Mouse (Mus musculus): ENCODE measurements around the gene Pam.

The Pam gene

DNA sequence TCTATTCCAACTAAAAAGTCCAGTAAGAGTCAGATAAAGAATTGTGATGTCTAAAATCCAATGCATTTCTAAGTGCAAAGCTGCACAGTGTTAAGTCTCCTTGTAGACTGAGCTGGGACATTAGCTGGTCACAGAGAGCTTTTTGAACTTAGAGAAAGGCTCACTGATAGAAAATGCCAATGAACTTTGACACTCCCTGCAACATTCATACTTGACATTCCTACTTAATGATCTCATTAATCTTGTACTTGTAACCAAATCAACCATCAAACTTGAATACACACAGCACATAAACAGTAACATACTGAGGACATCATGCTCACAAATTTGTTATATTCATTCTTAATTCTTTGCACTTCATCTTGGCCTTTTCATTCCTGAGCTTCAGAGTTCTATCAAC, 335.6 kb downstream of the Pam start:
- no peak for DNase-seq

DNA sequence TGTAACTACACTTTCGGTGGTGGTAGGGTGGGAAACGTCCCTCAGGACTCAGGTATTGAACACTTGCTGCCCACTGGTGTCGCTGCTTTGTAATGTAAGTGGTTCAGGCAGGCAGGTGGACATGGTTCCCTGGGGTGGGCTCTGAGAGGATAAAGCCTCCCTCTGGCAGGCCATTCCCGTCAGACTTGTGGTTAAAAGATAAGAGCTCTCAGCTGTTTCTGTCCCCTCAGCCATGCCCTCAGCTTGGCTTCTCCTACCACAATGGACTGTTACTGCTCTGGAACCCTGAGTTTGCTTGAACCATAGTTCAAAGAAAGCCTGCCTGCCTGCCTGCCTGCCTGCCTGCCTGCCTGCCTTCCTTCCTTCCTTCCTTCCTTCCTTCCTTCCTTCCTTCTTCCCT, 341.1 kb downstream of the Pam start:
- no peak for DNase-seq

DNA sequence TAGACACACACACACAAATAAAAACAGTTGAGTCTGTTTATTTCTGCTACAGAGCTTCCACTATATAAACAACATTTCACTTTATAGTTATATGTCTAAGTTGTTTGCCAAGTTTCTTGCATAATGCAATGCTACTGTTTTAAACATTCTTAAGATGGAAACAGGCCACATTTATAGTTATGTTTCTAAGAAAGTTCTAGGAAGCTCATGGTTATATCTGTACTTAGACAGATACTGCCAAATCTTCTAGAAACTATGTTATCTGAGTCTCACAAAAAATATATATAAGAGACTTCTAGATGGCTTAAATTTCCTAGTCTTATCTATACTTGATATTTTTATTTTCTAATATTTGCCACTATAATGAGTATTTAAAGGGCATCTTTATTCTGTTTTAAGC, 342.2 kb downstream of the Pam start:
- no peak for DNase-seq

DNA sequence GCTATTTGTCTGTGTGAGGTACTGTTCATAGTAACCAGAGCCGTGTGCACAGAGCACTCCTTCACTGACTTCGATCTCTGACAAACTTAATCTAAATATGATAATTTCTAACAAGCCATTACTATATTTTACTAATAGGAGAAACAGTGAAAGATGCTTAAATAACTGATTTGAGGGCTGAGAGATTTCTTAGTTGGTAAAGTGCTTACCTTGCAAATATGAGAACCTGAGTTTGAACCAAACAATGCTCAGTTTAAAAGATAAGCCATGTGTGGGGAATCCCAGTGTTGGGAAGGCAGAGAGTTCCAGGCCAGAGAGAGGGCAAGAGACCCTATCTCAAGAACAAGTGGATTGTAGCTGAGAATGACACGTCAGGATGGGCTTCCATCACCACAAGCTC, 347.3 kb downstream of the Pam start:
- no peak for DNase-seq

DNA sequence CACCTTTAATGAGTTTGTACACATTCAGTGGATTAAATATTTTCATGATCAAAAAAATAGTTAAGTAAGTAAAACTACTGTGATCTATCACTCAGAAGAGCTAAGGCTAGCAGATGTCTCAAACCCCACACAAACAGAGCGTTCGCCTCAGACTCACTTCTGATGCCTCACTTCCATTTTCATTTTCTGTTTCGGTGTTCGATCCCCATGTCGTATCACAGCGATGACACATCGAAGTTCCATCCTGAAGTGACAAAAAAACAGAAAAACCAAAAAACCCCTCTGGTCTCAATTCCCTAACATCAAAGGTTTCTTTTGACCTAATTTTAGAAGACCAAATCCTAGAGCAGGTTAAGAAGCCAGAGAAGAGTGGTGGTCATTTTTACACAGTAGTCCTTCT, 349.2 kb downstream of the Pam start:
- DNase-seq, result no peak

DNA sequence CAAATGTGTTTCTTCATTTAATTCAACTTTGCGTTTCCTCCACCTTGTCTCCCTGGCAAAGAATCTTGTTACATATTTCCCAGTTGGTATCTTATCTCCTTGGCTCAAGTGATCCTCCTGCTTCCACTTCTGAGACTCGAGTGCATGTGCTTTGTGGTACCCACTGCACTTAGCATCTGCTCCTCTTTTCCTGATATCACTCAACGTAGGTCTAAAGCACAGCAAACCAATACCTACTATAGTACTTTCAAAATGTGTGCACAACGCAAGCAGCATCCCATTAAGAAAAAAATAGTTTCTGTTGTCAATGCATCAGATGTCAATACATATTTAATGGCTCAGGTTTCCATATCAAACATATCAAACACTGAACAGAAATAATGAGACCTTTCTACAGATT, 349.7 kb downstream of the Pam start:
- no peak for DNase-seq

All from kidney, adult 8-10 months (tissue).